Mouse (Mus musculus) testis, adult 2 months (tissue): ENCODE data around the gene Cdc20b.

Experiments
- CTCF ChIP-seq: fragments of 200-500 bp; IDR thresholded peaks from 2 replicates; pipeline ENCODE4 v1.5.1; 2012; ENCODE audit warnings: low read depth, mild to moderate bottlenecking, inconsistent platforms, low read length, moderate library complexity; ENCODE audit not compliant: control insufficient read depth, insufficient read depth, insufficient replicate concordance
- POLR2A ChIP-seq: fragments of 200-500 bp; IDR thresholded peaks from 2 replicates; pipeline ENCODE4 v1.6.1; 2012; ENCODE audit warnings: low read depth, mild to moderate bottlenecking, inconsistent platforms, low read length, moderate library complexity; ENCODE audit not compliant: control insufficient read depth

DNA sequence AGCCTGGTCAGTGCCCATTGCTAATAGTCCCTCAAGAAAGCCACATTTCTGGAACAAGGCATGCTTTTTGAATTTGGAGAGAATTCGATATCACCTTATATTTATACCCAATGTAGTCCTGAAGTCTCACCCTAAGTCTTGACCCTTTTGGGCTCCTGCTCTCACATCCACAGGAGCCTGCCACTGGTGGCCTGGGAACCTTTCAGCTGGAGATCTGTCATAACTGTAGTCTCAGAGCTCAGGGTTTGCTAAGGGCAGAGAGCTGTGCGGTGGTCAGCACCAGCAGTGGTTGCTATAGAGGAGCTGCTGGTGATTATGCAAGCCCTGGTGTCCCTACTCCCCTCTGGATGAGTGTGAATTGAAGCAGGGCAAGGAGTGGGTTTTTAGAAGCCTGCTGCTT lies 63.5 kb downstream of the Cdc20b start:
- TF ChIP-seq POLR2A (no peak), CTCF (no peak)
